18 mouse cellular contexts compared by ENCODE assay signal in genomic region chr13:113774799-113775198, GRCm38 (mm10). TPM values are rescaled to one million over a fixed set of nuclear protein-coding genes. Genes with fewer than 3 reads are reported as not detected.
DNase-seq lines count a peak whose midpoint lies in the region; ATAC-seq and TF ChIP-seq lines count a peak whose summit lies in the region.
"Had no signal": no experiment of that assay in that cellular context is flagged by ENCODE, and none has a peak within 500 bp of the region (broad histone marks: within the 10 kb centered on the region; RNA-seq: fewer than 3 reads in every experiment).

No protein-coding gene starts in this region.

- H3K4me3 ChIP-seq in midbrain, embryonic 11.5 days (ENCODE audit: low read depth, low read length) = no peak overlapping the region
- no peak overlapping the region for H3K4me3 ChIP-seq in midbrain, postnatal 0 days (ENCODE audit: low read depth, low read length)
- no peak overlapping the region for H3K4me3 ChIP-seq in limb, embryonic 11.5 days (ENCODE audit: low read depth, low read length)
- H3K4me3 ChIP-seq: embryonic facial prominence, embryonic 12.5 days; forebrain, embryonic 10.5 days; heart, embryonic 10.5 days; midbrain, embryonic 15.5 days had no signal

- H3K4me2 ChIP-seq in midbrain, embryonic 11.5 days = no peak overlapping the region
- H3K4me2 ChIP-seq in midbrain, postnatal 0 days (ENCODE audit: low read depth, low read length, poor library complexity, severe bottlenecking) = no peak overlapping the region
- H3K4me2 ChIP-seq in limb, embryonic 11.5 days (ENCODE audit: low read depth, severe bottlenecking) = no peak overlapping the region
- H3K4me2 ChIP-seq: embryonic facial prominence, embryonic 12.5 days; midbrain, embryonic 15.5 days had no signal

- no peaks in the 10 kb centered on the region for H3K4me1 ChIP-seq in midbrain, embryonic 11.5 days (ENCODE audit: control insufficient read depth, insufficient read depth, low read length)
- no peaks in the 10 kb centered on the region for H3K4me1 ChIP-seq in midbrain, postnatal 0 days (ENCODE audit: insufficient read depth, low read length)
- H3K4me1 ChIP-seq in limb, embryonic 11.5 days (ENCODE audit: control insufficient read depth, insufficient read depth, low read length) = 0 out of 2 replicates have a peak, but pooled peaks cover 2% of the 10 kb centered on the region
- H3K4me1 ChIP-seq: heart, embryonic 10.5 days had no signal

- peak; percentile 33 for DNase-seq in midbrain, embryonic 11.5 days (ENCODE audit: low spot score, missing footprints)
- no peak for DNase-seq in midbrain, postnatal 0 days (ENCODE audit: low spot score)
- DNase-seq in c-Kit-positive CD71-positive TER-119-negative erythroid progenitor cells, embryonic 14.5 days (ENCODE audit: low read depth) = peak; percentile 21
- peak; percentile 48 for DNase-seq in limb, embryonic 11.5 days (ENCODE audit: low spot score)
- DNase-seq in Muller cell, postnatal 12 days (ENCODE audit: inconsistent ontology term) = no peak
- no peak for DNase-seq in gastrocnemius, postnatal 4 days (ENCODE audit: low spot score in 2 of 2)
- no peak for DNase-seq in heart, adult 8-10 months (ENCODE audit: low spot score)
- DNase-seq: B cell, adult 2 months; cerebellum, adult 8-10 months; forebrain, postnatal 0 days; kidney, adult 11 months; lung, postnatal 10 days; retina, postnatal 1 day had no signal

- ATAC-seq in midbrain, embryonic 11.5 days (ENCODE audit: low FRiP score) = no peak
- no peak for ATAC-seq in midbrain, postnatal 0 days (ENCODE audit: low FRiP score)
- peak; percentile 58; the same call in 1 of the 2 replicates for ATAC-seq in limb, embryonic 11.5 days (ENCODE audit: insufficient number of reproducible peaks, low FRiP score, low TSS enrichment, low read depth)
- ATAC-seq: forebrain, postnatal 0 days; midbrain, embryonic 15.5 days had no signal

- no peak overlapping the region for H3K9ac ChIP-seq in midbrain, embryonic 11.5 days (ENCODE audit: low read length)
- no peak overlapping the region for H3K9ac ChIP-seq in midbrain, postnatal 0 days (replicated peaks; ENCODE audit: low read length, poor library complexity, severe bottlenecking)
- H3K9ac ChIP-seq in limb, embryonic 11.5 days (ENCODE audit: low read length) = no peak overlapping the region
- H3K9ac ChIP-seq: embryonic facial prominence, embryonic 12.5 days; forebrain, postnatal 0 days; midbrain, embryonic 15.5 days had no signal

- no peaks in the 10 kb centered on the region for H3K36me3 ChIP-seq in midbrain, embryonic 11.5 days (ENCODE audit: control insufficient read depth, insufficient read depth, low read length)
- no peaks in the 10 kb centered on the region for H3K36me3 ChIP-seq in midbrain, postnatal 0 days (ENCODE audit: insufficient read depth, low read length)
- H3K36me3 ChIP-seq in limb, embryonic 11.5 days (ENCODE audit: control insufficient read depth, insufficient read depth, low read length) = no peaks in the 10 kb centered on the region
- H3K36me3 ChIP-seq: embryonic facial prominence, embryonic 12.5 days; forebrain, embryonic 10.5 days; heart, embryonic 10.5 days; midbrain, embryonic 15.5 days had no signal

- no peak overlapping the region for H3K27ac ChIP-seq in midbrain, embryonic 11.5 days (ENCODE audit: low read depth, low read length)
- H3K27ac ChIP-seq in midbrain, postnatal 0 days (ENCODE audit: low read depth, low read length) = no peak overlapping the region
- 0 out of 2 replicates have a peak overlapping the region, but pooled peaks have one; percentile 30 for H3K27ac ChIP-seq in limb, embryonic 11.5 days (replicated peaks; ENCODE audit: low read depth, low read length)
- H3K27ac ChIP-seq: forebrain, embryonic 10.5 days; heart, embryonic 10.5 days; midbrain, embryonic 15.5 days; stomach, postnatal 0 days had no signal

- TF ChIP-seq CTCF in midbrain, postnatal 0 days (IDR thresholded peaks at IDR 0.05) = no peak

- no peaks in the 10 kb centered on the region for H3K9me3 ChIP-seq in midbrain, embryonic 11.5 days (ENCODE audit: control insufficient read depth, low read length)
- H3K9me3 ChIP-seq in midbrain, postnatal 0 days (ENCODE audit: low read length) = no peaks in the 10 kb centered on the region
- H3K9me3 ChIP-seq in limb, embryonic 11.5 days (ENCODE audit: control insufficient read depth, low read length) = no peaks in the 10 kb centered on the region
- H3K9me3 ChIP-seq: embryonic facial prominence, embryonic 12.5 days; forebrain, embryonic 10.5 days; heart, embryonic 10.5 days; midbrain, embryonic 15.5 days had no signal

- WGBS in midbrain, embryonic 11.5 days = 91% methylated on average over 8 of the region's 8 CpGs
- 92% methylated on average over 8 of the region's 8 CpGs for WGBS in midbrain, postnatal 0 days
- WGBS in limb, embryonic 11.5 days = 69% methylated on average over 8 of the region's 8 CpGs

- H3K27me3 ChIP-seq in midbrain, embryonic 11.5 days (ENCODE audit: control insufficient read depth, insufficient read depth, low read length) = no peaks in the 10 kb centered on the region
- H3K27me3 ChIP-seq in midbrain, postnatal 0 days (ENCODE audit: insufficient read depth, low read length) = no peaks in the 10 kb centered on the region
- no peaks in the 10 kb centered on the region for H3K27me3 ChIP-seq in limb, embryonic 11.5 days (ENCODE audit: control insufficient read depth, insufficient read depth, low read length)
- H3K27me3 ChIP-seq: embryonic facial prominence, embryonic 12.5 days; midbrain, embryonic 15.5 days had no signal

RNA-seq across cellular contexts. Expression of gene Arl15, which starts 19.5 kb away (rescaled TPM):
- 13.6 and 15.8 TPM in 2 replicates for polyA plus RNA-seq in midbrain, embryonic 11.5 days (2014; fragmentation: Nextera tagmentation; extraction: Ambion mirVana)
- total RNA-seq in midbrain, postnatal 0 days (2014; rRNA removed) = 50.1 and 54.8 TPM in 2 replicates
- 13.0 and 16.8 TPM in 2 replicates for polyA plus RNA-seq in midbrain, postnatal 0 days (2015; fragmentation: Nextera tagmentation; extraction: Ambion mirVana)
- 13.5 and 16.7 TPM in 2 replicates for polyA plus RNA-seq in limb, embryonic 11.5 days (2014; fragmentation: Nextera tagmentation; extraction: Ambion mirVana)
- 10 to 100 TPM; 12.3 to 13.2 TPM for total RNA-seq in gastrocnemius, postnatal 4 days (2021)
- 1 to 10 TPM; 7.1 to 8.2 (median 8.0) TPM for total RNA-seq in heart, adult 8-10 months (2022)

Comparison
In these comparisons a context has a peak if more than half of its experiments do, and no peak if none do; other contexts are left out.
1. DNase-seq: peak in midbrain, embryonic 11.5 days (single experiment), c-Kit-positive CD71-positive TER-119-negative erythroid progenitor cells, embryonic 14.5 days (single experiment) and limb, embryonic 11.5 days (single experiment); none in midbrain, postnatal 0 days (single experiment), Muller cell, postnatal 12 days (single experiment), gastrocnemius, postnatal 4 days (0 of 2) and heart, adult 8-10 months (single experiment).